25 mouse cellular contexts compared by ENCODE assay signal in genomic region chr7:35416654-35416948, GRCm38 (mm10). TPM values are rescaled to one million over a fixed set of nuclear protein-coding genes. Genes with fewer than 3 reads are reported as not detected.
DNase-seq lines count a peak whose midpoint lies in the region; ATAC-seq and TF ChIP-seq lines count a peak whose summit lies in the region.
"Had no signal": no experiment of that assay in that cellular context is flagged by ENCODE, and none has a peak within 500 bp of the region (broad histone marks: within the 10 kb centered on the region; RNA-seq: fewer than 3 reads in every experiment).

No protein-coding gene starts in this region.

- peak overlapping the region; percentile 79 for H3K27ac ChIP-seq in bone marrow, adult 2 months (ENCODE audit: control insufficient read depth, insufficient read depth, low read depth, low read length, poor library complexity)
- H3K27ac ChIP-seq in intestine, embryonic 14.5 days (ENCODE audit: low read depth), result peak overlapping the region; percentile 24; the same call in 1 of the 2 replicates
- no peak overlapping the region for H3K27ac ChIP-seq in hindbrain, embryonic 12.5 days
- H3K27ac ChIP-seq: embryonic facial prominence, embryonic 15.5 days; hindbrain, embryonic 10.5 days; hindbrain, postnatal 0 days; left cerebral cortex, adult 2 months; limb, embryonic 15.5 days; liver, embryonic 15.5 days; midbrain, embryonic 15.5 days; neural tube, embryonic 13.5 days had no signal

- no peak for ATAC-seq in intestine, embryonic 14.5 days (replicated peaks; ENCODE audit: low FRiP score, low TSS enrichment, low read depth)
- no peak for ATAC-seq in hindbrain, embryonic 12.5 days (ENCODE audit: low FRiP score)
- ATAC-seq: forebrain, embryonic 14.5 days; hindbrain, postnatal 0 days; midbrain, embryonic 15.5 days had no signal

- TF ChIP-seq POLR2A in bone marrow, adult 2 months (IDR thresholded peaks at IDR 0.05; ENCODE audit: borderline replicate concordance, control insufficient read depth, low read depth, low read length), result no peak

- WGBS in bone marrow, adult 2 months, result 84% methylated on average over 5 of the region's 5 CpGs
- WGBS in intestine, embryonic 14.5 days, result 75% methylated on average over 5 of the region's 5 CpGs
- WGBS in large intestine, adult 2 months, result 40% methylated on average over 5 of the region's 5 CpGs
- 90% methylated on average over 5 of the region's 5 CpGs for WGBS in hindbrain, embryonic 12.5 days

- TF ChIP-seq CTCF in bone marrow, adult 2 months (IDR thresholded peaks at IDR 0.05; ENCODE audit: control insufficient read depth, insufficient read depth, low read length), result no peak

- H3K4me1 ChIP-seq in bone marrow, adult 2 months (ENCODE audit: control insufficient read depth, insufficient read depth, low read length), result peaks cover 2% of the 10 kb centered on the region; the same call in 1 of the 2 replicates
- peaks cover 2% of the 10 kb centered on the region; the same call in 1 of the 2 replicates for H3K4me1 ChIP-seq in intestine, embryonic 14.5 days (replicated peaks; ENCODE audit: control insufficient read depth, insufficient read depth, low read length)
- no peaks in the 10 kb centered on the region for H3K4me1 ChIP-seq in hindbrain, embryonic 12.5 days
- H3K4me1 ChIP-seq: embryonic facial prominence, embryonic 15.5 days; hindbrain, embryonic 10.5 days; liver, embryonic 15.5 days; midbrain, embryonic 15.5 days; neural tube, embryonic 13.5 days had no signal

- no peaks in the 10 kb centered on the region for H3K9me3 ChIP-seq in intestine, embryonic 14.5 days (ENCODE audit: control insufficient read depth, low read length)
- no peaks in the 10 kb centered on the region for H3K9me3 ChIP-seq in hindbrain, embryonic 12.5 days (replicated peaks)
- H3K9me3 ChIP-seq: embryonic facial prominence, embryonic 15.5 days; heart, embryonic 10.5 days; hindbrain, embryonic 10.5 days; limb, embryonic 15.5 days; liver, embryonic 15.5 days; midbrain, embryonic 15.5 days; neural tube, embryonic 13.5 days had no signal

- no peak overlapping the region for H3K9ac ChIP-seq in intestine, embryonic 14.5 days (ENCODE audit: low read length)
- no peak overlapping the region for H3K9ac ChIP-seq in hindbrain, embryonic 12.5 days
- H3K9ac ChIP-seq: embryonic facial prominence, embryonic 15.5 days; limb, embryonic 15.5 days; liver, embryonic 15.5 days; midbrain, embryonic 15.5 days; neural tube, embryonic 13.5 days had no signal

- DNase-seq in kidney, postnatal 10 days, result peak; percentile 24
- no peak for DNase-seq in kidney, adult 11 months
- no peak for DNase-seq in intestine, embryonic 14.5 days (ENCODE audit: low spot score)
- peak; percentile 28 for DNase-seq in large intestine, adult 2 months (ENCODE audit: low read depth, low spot score)
- no peak for DNase-seq in cerebellum, postnatal 25 days
- DNase-seq in urinary bladder, postnatal 4 days (ENCODE audit: low spot score in 2 of 2), result no peak
- DNase-seq: adrenal gland, postnatal 10 days; cerebellum, adult 8-10 months; gastrocnemius, postnatal 10 days; heart, postnatal 10 days; lung, postnatal 4 days had no signal

- H3K36me3 ChIP-seq in intestine, embryonic 14.5 days (ENCODE audit: control insufficient read depth, insufficient read depth, low read length), result peaks cover 47% of the 10 kb centered on the region
- H3K36me3 ChIP-seq in hindbrain, embryonic 12.5 days, result peaks cover 79% of the 10 kb centered on the region

- 0 out of 2 replicates have a peak overlapping the region, but pooled peaks have one; percentile 0 for H3K4me2 ChIP-seq in intestine, embryonic 14.5 days (ENCODE audit: low read length)
- H3K4me2 ChIP-seq in hindbrain, embryonic 12.5 days (replicated peaks), result no peak overlapping the region
- H3K4me2 ChIP-seq: embryonic facial prominence, embryonic 15.5 days; limb, embryonic 15.5 days; liver, embryonic 15.5 days; midbrain, embryonic 15.5 days; neural tube, embryonic 13.5 days had no signal

- no peak overlapping the region for H3K4me3 ChIP-seq in bone marrow, adult 2 months (replicated peaks; ENCODE audit: control insufficient read depth, low read depth, low read length)
- H3K4me3 ChIP-seq in intestine, embryonic 14.5 days (ENCODE audit: low read depth, low read length), result no peak overlapping the region
- H3K4me3 ChIP-seq in hindbrain, embryonic 12.5 days, result no peak overlapping the region
- H3K4me3 ChIP-seq: embryonic facial prominence, embryonic 15.5 days; heart, embryonic 10.5 days; hindbrain, embryonic 10.5 days; left cerebral cortex, adult 2 months; limb, embryonic 15.5 days; liver, embryonic 15.5 days; midbrain, embryonic 15.5 days; myocyte; neural tube, embryonic 13.5 days had no signal

- H3K27me3 ChIP-seq in intestine, embryonic 14.5 days (replicated peaks; ENCODE audit: control insufficient read depth, insufficient read depth, low read length), result no peaks in the 10 kb centered on the region
- H3K27me3 ChIP-seq in hindbrain, embryonic 12.5 days, result no peaks in the 10 kb centered on the region
- H3K27me3 ChIP-seq: embryonic facial prominence, embryonic 15.5 days; limb, embryonic 15.5 days; liver, embryonic 15.5 days; midbrain, embryonic 15.5 days; neural tube, embryonic 13.5 days had no signal

RNA-seq across cellular contexts. Expression of gene Cep89, which starts 19.8 kb away (rescaled TPM):
- polyA plus RNA-seq in bone marrow, adult 2 months (2011; ENCODE audit: insufficient read depth, insufficient read length, low replicate concordance, missing spikeins), result 39.2 and 54.7 TPM in 2 replicates
- polyA plus RNA-seq in intestine, embryonic 14.5 days (2014; fragmentation: Nextera tagmentation; extraction: Ambion mirVana), result 42.4 and 45.5 TPM in 2 replicates
- 14.6 and 18.0 TPM in 2 replicates for polyA plus RNA-seq in large intestine, adult 2 months (2012; rRNA removed)
- 38.9 and 41.0 TPM in 2 replicates for polyA plus RNA-seq in hindbrain, embryonic 12.5 days (2016; fragmentation: Nextera tagmentation; extraction: Ambion mirVana)

RNA-seq across cellular contexts. Expression of gene Faap24, which starts 20.0 kb away (rescaled TPM):
- 7.3 and 8.2 TPM in 2 replicates for polyA plus RNA-seq in bone marrow, adult 2 months (2011; ENCODE audit: insufficient read depth, insufficient read length, low replicate concordance, missing spikeins)
- polyA plus RNA-seq in intestine, embryonic 14.5 days (2014; fragmentation: Nextera tagmentation; extraction: Ambion mirVana), result 18.1 and 21.3 TPM in 2 replicates
- 6.5 and 7.9 TPM in 2 replicates for polyA plus RNA-seq in large intestine, adult 2 months (2012; rRNA removed)
- polyA plus RNA-seq in hindbrain, embryonic 12.5 days (2016; fragmentation: Nextera tagmentation; extraction: Ambion mirVana), result 21.1 and 24.4 TPM in 2 replicates

RNA-seq across cellular contexts. Expression of gene Slc7a9, which starts 32.0 kb away (rescaled TPM):
- not detected in 2 replicates for polyA plus RNA-seq in bone marrow, adult 2 months (2011; ENCODE audit: insufficient read depth, insufficient read length, low replicate concordance, missing spikeins)
- polyA plus RNA-seq in intestine, embryonic 14.5 days (2014; fragmentation: Nextera tagmentation; extraction: Ambion mirVana), result 9.0 and 11.6 TPM in 2 replicates
- polyA plus RNA-seq in large intestine, adult 2 months (2012; rRNA removed), result 384 and 478 TPM in 2 replicates
- polyA plus RNA-seq in hindbrain, embryonic 12.5 days (2016; fragmentation: Nextera tagmentation; extraction: Ambion mirVana), result not detected in 2 replicates
- polyA plus RNA-seq: C2C12; forebrain, embryonic 14.5 days; hindbrain, postnatal 0 days; myocyte; neural tube, embryonic 13.5 days had no signal

Comparison
In these comparisons a context has a peak if more than half of its experiments do, and no peak if none do; other contexts are left out.
1. DNase-seq: peak in kidney, postnatal 10 days (single experiment) and large intestine, adult 2 months (single experiment); none in kidney, adult 11 months (single experiment), intestine, embryonic 14.5 days (single experiment), cerebellum, postnatal 25 days (0 of 2) and urinary bladder, postnatal 4 days (0 of 2).
2. RNA of gene Slc7a9, which starts 32.0 kb away (polyA plus RNA-seq): 384 to 478 TPM in large intestine, adult 2 months; 9.0 to 11.6 TPM in intestine, embryonic 14.5 days, not detected in hindbrain, embryonic 12.5 days and not detected in bone marrow, adult 2 months; every median in the first group is over 10 times any median in the second.